Mouse (Mus musculus) myocyte (in vitro differentiated cells): ENCODE measurements at regions not wholly inside any gene's neighbourhood (a gene's known extent, or its start where the extent isn't known, plus 50 kb on each side); places are given as distances from the start of the nearest gene placed in this dataset.
A peak's percentile ranks its signal among the peaks of the same experiment; 100 is the strongest.

Source experiments
- H3K27me3 ChIP-seq: one replicate; pipeline ENCODE4 v1.6.1; 2011; ENCODE audit not compliant: control insufficient read depth, insufficient read depth, insufficient read length
- H3K36me3 ChIP-seq: one replicate; pipeline ENCODE4 v1.6.1; 2011; ENCODE audit not compliant: control insufficient read depth, insufficient read depth
- H3K4me2 ChIP-seq: one replicate; pipeline ENCODE4 v1.6.1; 2011; ENCODE audit warnings: low read depth, control low read depth
- H3K4me3 ChIP-seq: one replicate; pipeline ENCODE4 v1.5.1; 2011; ENCODE audit warnings: mild to moderate bottlenecking, control low read depth, moderate library complexity
- H3K79me2 ChIP-seq: one replicate; pipeline ENCODE4 v1.6.1; 2011; ENCODE audit not compliant: control insufficient read depth, insufficient read depth
- H3ac ChIP-seq: one replicate; pipeline ENCODE4 v1.6.1; 2011; ENCODE audit not compliant: control insufficient read depth, insufficient read length
- CEBPB ChIP-seq: IDR thresholded peaks from 2 replicates; pipeline ENCODE4 v1.6.1; 2011; ENCODE audit warnings: mild to moderate bottlenecking, moderate library complexity; ENCODE audit not compliant: poor library complexity, insufficient read depth, severe bottlenecking
- E2F4 ChIP-seq: IDR thresholded peaks from one replicate; pipeline ENCODE4 v1.6.1; 2011; ENCODE audit warnings: mild to moderate bottlenecking, control low read depth, moderate library complexity; ENCODE audit not compliant: insufficient read depth
- MAX ChIP-seq: IDR thresholded peaks from one replicate; pipeline ENCODE4 v1.6.1; 2011; ENCODE audit warnings: low read depth, mild to moderate bottlenecking, control low read depth
- MYOD1 ChIP-seq, 3 experiments: IDR thresholded peaks; one replicate each; pipeline ENCODE4 v1.6.1; 2011; ENCODE audit warnings: control low read depth in 2 of 3, low read depth in 2 of 3, mild to moderate bottlenecking in 2 of 3, moderate library complexity in 1 of 3; ENCODE audit not compliant: insufficient read length in 2 of 3, control insufficient read depth in 1 of 3
- MYOG ChIP-seq, 3 experiments: IDR thresholded peaks; one replicate each; pipeline ENCODE4 v1.6.1; 2011; ENCODE audit warnings: control low read depth in 2 of 3, low read depth in 2 of 3, mild to moderate bottlenecking in 2 of 3; ENCODE audit not compliant: insufficient read length in 2 of 3, control insufficient read depth in 1 of 3, insufficient read depth in 1 of 3
- POLR2A ChIP-seq: IDR thresholded peaks from one replicate; pipeline ENCODE4 v1.6.1; 2011; ENCODE audit warnings: low read depth, mild to moderate bottlenecking, control low read depth, moderate library complexity; ENCODE audit not compliant: insufficient read length
- POLR2AphosphoS2 ChIP-seq: IDR thresholded peaks from one replicate; pipeline ENCODE4 v1.6.1; 2011; ENCODE audit warnings: low read depth, control low read depth; ENCODE audit not compliant: insufficient read length
- REST ChIP-seq: IDR thresholded peaks from one replicate; pipeline ENCODE4 v1.6.1; 2011; ENCODE audit warnings: mild to moderate bottlenecking, control low read depth, moderate library complexity; ENCODE audit not compliant: insufficient read depth, insufficient read length
- SRF ChIP-seq: IDR thresholded peaks from one replicate; pipeline ENCODE4 v1.6.1; 2011; ENCODE audit warnings: low read depth; ENCODE audit not compliant: control insufficient read depth, insufficient read length
- TCF12 ChIP-seq: IDR thresholded peaks from one replicate; pipeline ENCODE4 v1.6.1; 2011; ENCODE audit warnings: mild to moderate bottlenecking, control low read depth; ENCODE audit not compliant: poor library complexity, insufficient read depth, severe bottlenecking
- TCF3 ChIP-seq: IDR thresholded peaks from one replicate; pipeline ENCODE4 v1.6.1; 2011; ENCODE audit warnings: low read depth, control low read depth; ENCODE audit not compliant: insufficient read length
- USF1 ChIP-seq: IDR thresholded peaks from one replicate; pipeline ENCODE4 v1.6.1; 2011; ENCODE audit warnings: low read depth, mild to moderate bottlenecking, control low read depth, moderate library complexity

DNA sequence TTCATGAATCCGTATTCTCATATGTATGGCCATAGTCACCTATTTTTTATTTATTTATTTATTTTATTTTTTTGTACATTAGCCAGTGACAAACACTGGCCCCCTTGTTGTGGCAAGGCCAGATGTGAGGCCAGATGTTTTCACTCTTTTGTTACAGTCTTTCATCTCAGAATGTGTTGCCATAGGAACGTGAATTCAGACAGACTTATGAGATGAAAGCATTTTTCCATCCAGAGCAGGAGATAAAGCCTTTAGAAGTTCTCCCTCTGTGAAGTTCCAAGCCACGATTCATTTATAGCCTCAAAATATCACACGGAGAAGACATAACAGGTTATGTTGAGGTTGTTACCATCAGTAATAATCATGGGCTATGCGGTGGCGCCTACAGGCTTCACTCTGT is 220.9 kb downstream of the Arpp21 start:
- H3K36me3 ChIP-seq: no peaks in the 10 kb centered on the region
- no peaks in the 10 kb centered on the region for H3K27me3 ChIP-seq
- H3ac ChIP-seq: no peak overlapping the region
- no peak for TF ChIP-seq MAX
- no peak for TF ChIP-seq POLR2A
- TF ChIP-seq TCF3: no peak
- TF ChIP-seq MYOG (IDR thresholded peaks at IDR 0.05; ENCODE audit: control insufficient read depth in 1 of 3, insufficient read depth in 1 of 3, insufficient read length in 2 of 3, low read depth in 2 of 3): no peak
- no peak for TF ChIP-seq USF1
- no peak for TF ChIP-seq TCF12
- no peak for TF ChIP-seq MYOD1 (IDR thresholded peaks at IDR 0.05; ENCODE audit: control insufficient read depth in 1 of 3, insufficient read length in 2 of 3, low read depth in 2 of 3)
- TF ChIP-seq SRF: no peak
- no peak for TF ChIP-seq E2F4
- no peak for TF ChIP-seq CEBPB
- H3K4me3 ChIP-seq: no peak overlapping the region
- H3K4me2 ChIP-seq: no peak overlapping the region
- no peaks in the 10 kb centered on the region for H3K79me2 ChIP-seq

DNA sequence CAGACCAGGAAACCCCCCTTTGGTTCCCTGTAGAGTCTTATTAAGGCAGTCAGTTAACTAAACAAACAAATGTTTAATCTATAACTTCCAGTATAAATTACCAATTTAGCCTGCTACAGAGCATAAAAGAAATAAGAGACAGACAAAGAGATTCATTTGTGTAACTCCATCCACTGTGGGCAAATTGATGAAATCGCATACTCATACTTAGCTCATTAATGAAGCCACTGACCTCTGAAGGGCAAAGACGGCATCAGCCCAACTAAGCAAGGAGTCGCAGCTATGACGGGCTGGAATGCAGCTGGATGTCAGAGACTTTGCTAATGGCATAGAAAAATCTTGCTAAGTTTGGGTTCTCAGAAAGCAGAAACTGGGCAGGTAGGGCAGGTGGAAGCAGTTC is 241.3 kb downstream of the Arpp21 start:
- Histone ChIP-seq H3ac (no peak overlapping the region), H3K36me3 (no peaks in the 10 kb centered on the region), H3K4me2 (peak overlapping the region; percentile 66), H3K4me3 (no peak overlapping the region), H3K79me2 (no peaks in the 10 kb centered on the region), H3K27me3 (no peaks in the 10 kb centered on the region)
- TF ChIP-seq TCF12 (no peak), MYOG (IDR thresholded peaks at IDR 0.05; ENCODE audit: control insufficient read depth in 1 of 3, insufficient read depth in 1 of 3, insufficient read length in 2 of 3, low read depth in 2 of 3) (no peak), POLR2A (no peak), TCF3 (no peak), MAX (no peak), MYOD1 (IDR thresholded peaks at IDR 0.05; ENCODE audit: control insufficient read depth in 1 of 3, insufficient read length in 2 of 3, low read depth in 2 of 3) (no peak), SRF (no peak), POLR2AphosphoS2 (no peak), E2F4 (no peak), CEBPB (no peak), USF1 (no peak), REST (no peak)

DNA sequence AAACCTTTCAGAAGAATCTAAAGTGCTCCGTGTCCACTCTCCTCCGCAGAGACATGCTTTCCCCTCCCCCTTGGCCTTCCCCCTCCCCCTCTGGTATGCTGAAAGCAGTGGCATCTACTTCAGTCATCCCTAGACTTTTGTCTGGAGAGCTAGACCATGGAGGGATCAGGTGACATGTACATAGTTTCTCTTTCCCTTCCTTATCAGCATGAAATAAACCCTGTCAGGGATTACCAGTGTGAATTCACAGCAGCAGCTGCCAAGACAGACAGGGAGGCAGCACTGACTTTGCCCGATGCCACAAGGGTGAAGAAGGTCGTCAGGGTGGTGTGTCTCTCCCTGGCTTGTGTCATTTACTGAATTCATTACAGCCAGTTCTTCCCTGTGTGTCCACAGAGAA is 241.9 kb downstream of the Arpp21 start:
- H3K4me2 ChIP-seq: peak overlapping the region; percentile 66
- no peak overlapping the region for H3ac ChIP-seq
- no peaks in the 10 kb centered on the region for H3K36me3 ChIP-seq
- H3K4me3 ChIP-seq: no peak overlapping the region
- TF ChIP-seq CEBPB: no peak
- no peak for TF ChIP-seq SRF
- TF ChIP-seq POLR2AphosphoS2: no peak
- no peak for TF ChIP-seq MAX
- TF ChIP-seq MYOG (IDR thresholded peaks at IDR 0.05; ENCODE audit: control insufficient read depth in 1 of 3, insufficient read depth in 1 of 3, insufficient read length in 2 of 3, low read depth in 2 of 3): peak; percentile 66 to 84 (median 70)
- no peak for TF ChIP-seq TCF3
- no peak for TF ChIP-seq USF1
- TF ChIP-seq POLR2A: no peak
- TF ChIP-seq TCF12: peak; percentile 7
- no peak for TF ChIP-seq REST
- TF ChIP-seq E2F4: no peak
- TF ChIP-seq MYOD1 (IDR thresholded peaks at IDR 0.05; ENCODE audit: control insufficient read depth in 1 of 3, insufficient read length in 2 of 3, low read depth in 2 of 3): peak; percentile 34 to 89 (median 88)
- H3K27me3 ChIP-seq: no peaks in the 10 kb centered on the region
- H3K79me2 ChIP-seq: no peaks in the 10 kb centered on the region

DNA sequence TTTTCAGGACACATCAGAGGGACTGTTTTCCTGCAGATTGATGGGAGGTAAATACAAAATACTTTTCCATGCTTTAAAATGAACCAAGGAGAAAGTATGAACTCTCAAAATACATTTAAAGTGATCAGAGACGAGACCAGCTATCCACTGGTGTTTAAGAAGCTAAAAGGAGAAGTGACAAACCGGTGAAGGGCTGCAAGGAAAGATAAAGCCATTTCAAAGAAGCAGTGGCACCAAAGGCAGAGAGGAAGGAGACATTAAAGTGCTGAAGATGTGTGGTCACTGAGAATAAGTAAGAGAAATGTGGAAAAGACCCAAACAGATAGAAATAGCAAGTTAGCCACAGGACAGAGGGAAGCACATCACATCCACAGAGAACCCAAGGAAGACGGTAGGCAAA is 245.7 kb downstream of the Arpp21 start:
- Histone ChIP-seq H3ac (no peak overlapping the region), H3K36me3 (no peaks in the 10 kb centered on the region), H3K4me3 (no peak overlapping the region), H3K27me3 (no peaks in the 10 kb centered on the region), H3K4me2 (no peak overlapping the region), H3K79me2 (no peaks in the 10 kb centered on the region)
- TF ChIP-seq POLR2A: no peak
- TF ChIP-seq MAX: no peak
- no peak for TF ChIP-seq SRF
- no peak for TF ChIP-seq E2F4
- TF ChIP-seq CEBPB: no peak
- TF ChIP-seq TCF3: no peak
- TF ChIP-seq POLR2AphosphoS2: no peak
- TF ChIP-seq USF1: no peak
- TF ChIP-seq REST: no peak
- TF ChIP-seq MYOD1 (IDR thresholded peaks at IDR 0.05; ENCODE audit: control insufficient read depth in 1 of 3, insufficient read length in 2 of 3, low read depth in 2 of 3): no peak
- no peak for TF ChIP-seq TCF12
- no peak for TF ChIP-seq MYOG (IDR thresholded peaks at IDR 0.05; ENCODE audit: control insufficient read depth in 1 of 3, insufficient read depth in 1 of 3, insufficient read length in 2 of 3, low read depth in 2 of 3)
